Mouse (Mus musculus) retina, postnatal 1 day (tissue): ENCODE measurements around the gene Rnf32.

ENCODE experiments used
- DNase-seq: peaks from one replicate; pipeline ENCODE4 v3.0.0-alpha.2; 2012

Rnf32 gene

DNA sequence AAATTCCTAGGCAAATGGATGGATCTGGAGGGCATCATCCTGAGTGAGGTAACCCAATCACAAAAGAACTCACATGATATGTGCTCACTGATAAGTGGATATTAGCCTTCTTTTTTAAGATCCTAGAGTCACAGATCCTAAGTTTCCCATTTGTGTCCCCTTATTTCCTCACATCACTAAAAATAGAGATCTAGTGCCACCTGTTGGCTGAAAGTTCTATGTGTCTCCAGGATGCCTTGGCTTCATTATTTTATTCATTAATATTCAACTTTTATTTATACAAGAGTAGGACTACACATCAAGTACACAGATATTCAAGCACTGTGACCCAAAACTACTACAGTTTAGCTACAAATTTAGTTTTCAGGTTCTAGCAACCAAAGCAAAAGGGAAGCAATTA, 79.0 kb downstream of the Rnf32 start:
- DNase-seq = peak; percentile 16
